Mouse (Mus musculus) limb, embryonic 15.5 days (tissue): ENCODE results near the gene Gm20721. TPM values are rescaled to one million over a fixed set of nuclear protein-coding genes. Genes with fewer than 3 reads are reported as not detected.
"Not testable (repeated sequence)": the region's sequence is repeated elsewhere in the genome, so short reads cannot be mapped to it uniquely, and the experiment has no call there.

Source experiments
- ATAC-seq: fragments of 200-750 bp; cut with Nextera tagmentation; 2 replicates; pipeline ENCODE4 v1.8.0; 2017; ENCODE audit warnings: low read depth, moderate TSS enrichment; ENCODE audit not compliant: insufficient number of reproducible peaks, low FRiP score, low TSS enrichment
- H3K27ac ChIP-seq: fragments of 300-500 bp; sonication (generic); 2 replicates; pipeline ENCODE4 v1.5.1; 2015; ENCODE audit warnings: moderate library complexity, mild to moderate bottlenecking, inconsistent platforms
- H3K27me3 ChIP-seq: fragments of 300-500 bp; sonication (generic); 2 replicates; pipeline ENCODE4 v1.6.1; 2015; ENCODE audit warnings: inconsistent platforms
- H3K36me3 ChIP-seq: fragments of 300-500 bp; sonication (generic); 2 replicates; pipeline ENCODE4 v1.6.1; 2015; ENCODE audit warnings: inconsistent platforms
- H3K4me1 ChIP-seq: fragments of 300-500 bp; sonication (generic); 2 replicates; pipeline ENCODE4 v1.6.1; 2015; ENCODE audit warnings: inconsistent platforms
- H3K4me2 ChIP-seq: fragments of 300-500 bp; sonication (generic); 2 replicates; pipeline ENCODE4 v1.6.1; 2015; ENCODE audit warnings: mild to moderate bottlenecking, inconsistent platforms
- H3K4me3 ChIP-seq: fragments of 300-500 bp; sonication (generic); 2 replicates; pipeline ENCODE4 v1.5.1; 2015; ENCODE audit warnings: mild to moderate bottlenecking, inconsistent platforms
- H3K9ac ChIP-seq: fragments of 300-500 bp; sonication (generic); 2 replicates; pipeline ENCODE4 v1.6.1; 2015; ENCODE audit warnings: inconsistent platforms
- H3K9me3 ChIP-seq: fragments of 300-500 bp; sonication (generic); 2 replicates; pipeline ENCODE4 v1.6.1; 2016; ENCODE audit warnings: inconsistent platforms
- WGBS: fragments of 180-500 bp; shearing (Covaris S2); methylation state at CpG from one replicate; pipeline ENCODE4 v1.1.7; 2015; 5-methylcytosine and 5-hydroxymethylcytosine counted together
- polyA plus RNA-seq: library from polyadenylated mRNA; unstranded; fragments of >200 nt; fragmentation: Nextera tagmentation; extraction: Ambion mirVana; gene quantifications from 2 replicates; pipeline ENCODE4 v1.2.1, GENCODE M21; 2015

Gene Gm20721
- 28.5 and 42.0 TPM in 2 replicates for polyA plus RNA-seq

DNA sequence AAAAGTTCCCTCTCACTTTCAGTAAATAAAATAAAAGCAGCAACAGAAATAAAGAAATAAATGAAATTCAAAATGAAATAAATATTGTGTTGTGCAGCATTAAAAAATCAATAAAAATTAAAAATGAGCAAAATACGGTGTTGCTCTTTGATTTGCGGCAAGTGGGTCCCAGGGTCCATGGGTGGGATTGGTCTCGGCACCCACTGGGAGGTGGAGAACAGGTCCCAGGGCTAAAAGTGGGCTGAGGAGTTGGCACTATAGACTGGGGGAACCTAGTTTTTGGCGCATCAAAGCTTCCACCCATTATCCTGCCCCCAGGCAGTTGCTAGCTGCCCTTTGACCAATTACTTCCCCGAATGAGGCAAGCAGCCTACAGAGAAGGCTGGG, at the start of gene Gm20721:
Gm20721 (minus strand) TSS at position 101 of the 387 bp plus-strand sequence.
- 92% methylated on average over 5 of the region's 5 CpGs for WGBS
- H3K9me3 ChIP-seq, result no peaks in the 10 kb centered on the region
- no peak within 1 kb of the TSS; the same call in 1 of the 2 replicates for H3K27ac ChIP-seq
- H3K27me3 ChIP-seq, result no peaks in the 10 kb centered on the region
- no peak within 1 kb of the TSS for H3K4me3 ChIP-seq
- ATAC-seq, result no peak
- H3K36me3 ChIP-seq, result peaks cover 53% of the 10 kb centered on the region
- H3K4me2 ChIP-seq, result no peak within 1 kb of the TSS
- H3K9ac ChIP-seq, result no peak within 1 kb of the TSS
- H3K4me1 ChIP-seq, result peaks cover 31% of the 10 kb centered on the region

DNA sequence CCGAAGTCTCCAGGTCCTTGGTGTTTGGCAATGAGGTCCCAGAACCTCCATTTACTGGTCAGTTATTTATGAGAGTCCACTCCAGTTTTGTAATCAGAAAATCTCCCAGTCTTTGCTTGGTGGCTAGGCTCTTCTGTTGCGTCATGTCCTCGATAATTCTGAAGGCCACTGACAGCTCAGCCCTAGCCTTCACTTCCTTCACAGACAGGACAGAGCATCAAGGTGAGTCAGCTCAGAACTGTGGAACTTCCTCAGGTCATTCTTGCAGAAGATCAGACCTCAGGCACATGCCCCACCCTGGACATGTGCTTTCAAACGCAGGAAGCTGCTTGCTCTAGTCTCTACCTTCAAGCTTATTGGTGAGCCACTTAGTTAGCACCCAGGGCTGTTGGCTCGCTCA, 46.9 kb upstream of the Gm20721 start:
- WGBS, result 73% methylated on average over 5 of the region's 5 CpGs
- no peaks in the 10 kb centered on the region for H3K4me1 ChIP-seq
- no peak overlapping the region for H3K27ac ChIP-seq
- no peak overlapping the region for H3K4me3 ChIP-seq
- no peak overlapping the region for H3K9ac ChIP-seq
- no peaks in the 10 kb centered on the region for H3K27me3 ChIP-seq
- ATAC-seq, result no peak
- no peaks in the 10 kb centered on the region for H3K9me3 ChIP-seq
- H3K36me3 ChIP-seq, result no peaks in the 10 kb centered on the region
- H3K4me2 ChIP-seq, result no peak overlapping the region

DNA sequence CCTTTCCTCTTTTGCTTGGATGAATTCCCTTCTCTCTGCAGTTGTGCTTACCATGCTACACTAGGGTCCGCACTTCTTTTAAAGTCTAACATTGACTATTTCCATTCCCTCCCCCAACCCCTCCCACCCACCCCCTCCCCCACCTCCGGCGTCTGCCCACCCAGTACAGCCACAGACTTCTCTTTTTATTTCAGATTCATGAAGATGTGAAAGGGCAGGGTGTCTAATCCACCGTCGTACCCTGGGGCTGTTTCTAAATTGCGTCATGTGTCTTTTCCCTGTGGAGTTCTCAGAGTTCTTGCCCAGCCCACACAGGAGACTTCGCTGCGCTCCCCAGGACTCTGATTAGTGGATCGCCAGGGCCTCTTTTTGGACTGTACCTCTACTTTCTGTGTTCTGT, 46.0 kb upstream of the Gm20721 start:
- Histone ChIP-seq H3K27me3 (no peaks in the 10 kb centered on the region), H3K9me3 (no peaks in the 10 kb centered on the region), H3K9ac (no peak overlapping the region), H3K4me3 (no peak overlapping the region), H3K4me2 (no peak overlapping the region), H3K4me1 (no peaks in the 10 kb centered on the region), H3K36me3 (no peaks in the 10 kb centered on the region), H3K27ac (no peak overlapping the region)
- WGBS, result 60% methylated on average over 9 of the region's 9 CpGs
- no peak for ATAC-seq

DNA sequence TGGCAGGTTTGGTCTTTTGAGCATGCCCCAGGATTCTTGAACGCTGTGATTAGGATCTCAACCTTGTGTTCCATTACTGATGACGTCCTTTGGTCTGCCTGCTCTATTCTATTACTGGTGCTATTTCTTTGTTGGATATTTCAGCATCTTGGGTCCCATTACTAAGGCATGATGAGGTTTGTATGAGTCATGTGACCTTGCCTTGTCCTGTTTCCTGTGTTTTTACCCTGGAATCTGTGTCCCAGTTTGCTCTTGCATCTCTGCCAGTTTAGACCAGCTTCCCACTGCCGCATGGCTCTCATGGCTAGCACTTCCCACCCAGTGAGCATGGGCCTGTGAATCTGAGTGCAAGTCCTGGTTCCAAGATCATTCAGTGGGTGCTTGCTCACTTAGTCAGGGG, 45.4 kb upstream of the Gm20721 start:
- Histone ChIP-seq H3K36me3 (no peaks in the 10 kb centered on the region), H3K4me1 (no peaks in the 10 kb centered on the region), H3K4me2 (no peak overlapping the region), H3K27ac (no peak overlapping the region), H3K27me3 (no peaks in the 10 kb centered on the region), H3K9me3 (no peaks in the 10 kb centered on the region), H3K4me3 (no peak overlapping the region), H3K9ac (no peak overlapping the region)
- no peak for ATAC-seq
- 88% methylated on average over 3 of the region's 3 CpGs for WGBS

DNA sequence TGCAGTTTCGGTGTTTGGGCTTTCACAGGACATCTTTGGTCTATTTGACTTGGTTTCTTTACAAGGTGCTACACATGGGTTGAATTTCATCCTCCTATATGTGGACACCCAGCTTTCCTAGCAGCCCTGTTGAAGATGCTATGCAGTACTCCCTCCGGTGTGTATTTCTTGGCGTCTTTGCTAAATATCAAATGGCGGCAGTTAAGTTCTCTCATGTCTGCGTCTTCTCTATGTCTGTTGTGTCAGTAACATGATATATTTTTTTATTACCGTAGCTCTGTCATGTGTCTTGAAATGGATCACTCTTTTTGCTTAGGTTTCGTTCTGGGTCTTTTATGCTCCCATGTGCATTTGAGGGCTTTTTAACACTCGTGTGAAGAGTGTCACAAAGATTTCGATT, 34.5 kb upstream of the Gm20721 start:
- no peak for ATAC-seq
- WGBS, result 73% methylated on average over 9 of the region's 9 CpGs
- H3K9me3 ChIP-seq, result no peaks in the 10 kb centered on the region

DNA sequence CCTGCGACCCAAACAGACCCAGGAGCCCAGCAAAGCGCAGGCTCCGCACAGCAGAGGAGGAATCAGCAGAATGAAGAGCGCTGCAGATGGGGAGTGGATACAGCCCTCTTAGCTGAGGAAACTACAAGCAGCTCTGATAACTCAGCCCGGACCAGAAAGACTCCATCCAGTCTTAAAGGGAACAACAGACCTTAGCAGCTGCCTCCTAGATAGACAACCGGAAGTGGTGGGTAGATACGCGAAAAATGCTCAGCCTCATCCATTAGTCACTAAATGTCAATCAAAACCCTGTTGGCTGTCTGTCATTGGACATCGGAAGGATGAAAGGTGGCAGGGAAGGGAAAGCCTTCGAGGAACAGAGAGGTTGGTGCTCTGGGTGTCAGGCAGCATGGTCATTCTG, 20.1 kb upstream of the Gm20721 start:
- no peaks in the 10 kb centered on the region for H3K27me3 ChIP-seq
- H3K36me3 ChIP-seq, result no peaks in the 10 kb centered on the region
- no peaks in the 10 kb centered on the region for H3K4me1 ChIP-seq
- H3K9ac ChIP-seq, result no peak overlapping the region
- H3K4me3 ChIP-seq, result no peak overlapping the region
- no peak for ATAC-seq
- no peak overlapping the region for H3K4me2 ChIP-seq
- no peak overlapping the region for H3K27ac ChIP-seq
- WGBS, result 76% methylated on average over 10 of the region's 10 CpGs
- H3K9me3 ChIP-seq, result no peaks in the 10 kb centered on the region

More for the DNA sequence above, 34.5 kb upstream of the Gm20721 start:
- no peak overlapping the region for H3K27ac ChIP-seq
- H3K4me1 ChIP-seq, result no peaks in the 10 kb centered on the region
- H3K4me3 ChIP-seq, result no peak overlapping the region
- no peaks in the 10 kb centered on the region for H3K36me3 ChIP-seq
- no peak overlapping the region for H3K4me2 ChIP-seq
- H3K27me3 ChIP-seq, result no peaks in the 10 kb centered on the region
- H3K9ac ChIP-seq, result no peak overlapping the region

DNA sequence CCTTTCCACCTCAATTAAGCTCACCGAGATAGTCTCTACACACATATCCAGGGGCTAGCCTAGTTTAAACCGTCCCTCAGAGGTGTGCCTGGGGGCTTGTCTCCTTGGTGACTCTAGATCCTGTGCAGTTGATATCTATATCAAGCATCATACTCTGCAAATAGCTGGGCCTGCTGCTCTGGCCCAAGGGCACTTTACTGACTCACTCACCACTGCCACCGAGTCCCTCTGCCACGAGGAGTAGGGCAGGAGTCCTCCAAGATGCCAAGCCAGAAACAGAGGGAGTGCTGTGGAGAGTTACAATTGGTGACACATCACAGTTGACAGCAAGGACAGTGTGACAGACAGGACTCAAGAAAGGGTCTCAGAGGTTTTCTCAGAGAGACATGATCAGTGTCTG, 13.1 kb upstream of the Gm20721 start:
- no peak overlapping the region for H3K4me2 ChIP-seq
- H3K27me3 ChIP-seq, result no peaks in the 10 kb centered on the region
- no peaks in the 10 kb centered on the region for H3K4me1 ChIP-seq
- ATAC-seq, result no peak
- H3K9me3 ChIP-seq, result no peaks in the 10 kb centered on the region
- no peak overlapping the region for H3K9ac ChIP-seq
- no peaks in the 10 kb centered on the region for H3K36me3 ChIP-seq
- H3K27ac ChIP-seq, result no peak overlapping the region
- WGBS, result 71% methylated on average over 4 of the region's 4 CpGs
- no peak overlapping the region for H3K4me3 ChIP-seq

DNA sequence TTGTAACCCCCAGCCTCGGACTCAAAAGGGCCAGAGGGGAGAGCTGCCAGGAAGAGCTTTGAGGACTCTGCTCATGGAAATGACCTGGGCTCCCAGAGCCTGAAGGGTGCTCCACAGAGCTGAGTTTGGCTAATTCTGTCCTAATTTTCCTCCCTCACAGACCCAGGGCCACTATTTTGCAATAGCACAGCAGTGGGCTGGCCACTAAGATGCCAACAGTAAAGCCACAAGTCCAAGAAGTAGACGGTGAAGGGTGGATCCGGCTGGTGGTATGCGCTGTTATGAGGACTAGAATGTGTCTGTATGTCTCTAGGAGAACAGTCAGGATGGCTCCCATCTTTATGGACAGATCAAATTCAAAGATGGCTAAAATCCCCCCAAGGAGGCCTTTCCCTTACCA, 12.0 kb upstream of the Gm20721 start:
- no peak overlapping the region for H3K4me3 ChIP-seq
- no peak for ATAC-seq
- H3K9ac ChIP-seq, result no peak overlapping the region
- WGBS, result 89% methylated on average over 4 of the region's 4 CpGs
- no peak overlapping the region for H3K27ac ChIP-seq
- no peaks in the 10 kb centered on the region for H3K27me3 ChIP-seq
- no peaks in the 10 kb centered on the region for H3K4me1 ChIP-seq
- no peaks in the 10 kb centered on the region for H3K9me3 ChIP-seq
- H3K4me2 ChIP-seq, result no peak overlapping the region
- no peaks in the 10 kb centered on the region for H3K36me3 ChIP-seq

DNA sequence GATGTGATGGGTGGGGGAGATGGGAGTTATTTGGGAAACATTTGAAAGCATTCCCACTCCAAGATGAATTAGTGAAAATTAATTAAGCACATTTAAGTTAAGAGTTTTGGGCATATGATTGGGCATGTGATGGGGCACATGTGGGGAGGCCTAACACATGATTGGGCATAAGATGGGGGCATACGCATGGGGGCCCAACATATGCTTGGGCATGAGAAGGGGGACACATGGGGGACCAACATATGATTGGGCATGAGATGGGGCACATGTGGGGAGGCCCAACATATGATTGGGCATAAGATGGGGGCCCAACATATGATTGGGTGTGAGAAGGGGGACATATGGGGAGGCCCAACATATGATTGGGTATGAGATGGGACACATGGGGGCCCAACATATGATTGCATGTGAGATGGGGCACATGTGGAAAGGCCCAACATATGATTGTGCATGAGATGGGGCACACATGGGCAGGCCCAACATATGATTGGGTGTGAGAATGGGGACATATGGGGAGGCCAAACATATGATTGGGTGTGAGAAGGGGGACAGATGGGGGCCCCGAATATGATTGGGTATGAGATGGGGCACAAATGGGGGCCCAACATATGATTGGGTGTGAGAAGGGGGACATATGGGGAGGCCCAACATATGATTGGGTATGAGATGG, 622 bp upstream of the Gm20721 start:
- H3K9me3 ChIP-seq, H3K4me2 ChIP-seq, ATAC-seq, H3K27ac ChIP-seq, H3K27me3 ChIP-seq, H3K9ac ChIP-seq, H3K4me3 ChIP-seq: not testable (repeated sequence)
- WGBS, result 97% methylated on average over 2 of the region's 2 CpGs
- H3K4me1 ChIP-seq, result peaks cover 27% of the 10 kb centered on the region
- peaks cover 49% of the 10 kb centered on the region for H3K36me3 ChIP-seq

DNA sequence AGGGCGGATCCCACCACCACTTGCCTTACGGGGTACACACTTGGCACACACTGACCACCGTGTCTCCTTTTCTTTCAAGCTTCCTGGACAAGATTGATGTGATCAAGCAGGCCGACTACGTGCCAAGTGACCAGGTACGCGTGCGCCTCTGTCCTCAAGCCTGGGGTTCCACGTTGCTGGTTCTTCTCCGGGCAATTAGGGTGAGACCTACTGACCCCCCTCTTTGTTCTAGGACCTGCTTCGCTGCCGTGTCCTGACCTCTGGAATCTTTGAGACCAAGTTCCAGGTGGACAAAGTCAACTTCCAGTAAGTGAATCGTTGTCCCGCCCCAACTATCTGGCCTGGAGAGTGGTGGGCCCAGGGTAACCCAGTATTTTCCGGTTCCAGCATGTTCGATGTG, 1.5 kb downstream of the Gm20721 start:
- ATAC-seq, result no peak
- Histone ChIP-seq H3K9me3 (no peaks in the 10 kb centered on the region), H3K4me3 (no peak overlapping the region), H3K9ac (no peak overlapping the region), H3K4me1 (peaks cover 44% of the 10 kb centered on the region), H3K4me2 (no peak overlapping the region), H3K36me3 (peaks cover 63% of the 10 kb centered on the region), H3K27ac (no peak overlapping the region; the same call in 1 of the 2 replicates), H3K27me3 (no peaks in the 10 kb centered on the region)
- WGBS, result 95% methylated on average over 16 of the region's 16 CpGs

DNA sequence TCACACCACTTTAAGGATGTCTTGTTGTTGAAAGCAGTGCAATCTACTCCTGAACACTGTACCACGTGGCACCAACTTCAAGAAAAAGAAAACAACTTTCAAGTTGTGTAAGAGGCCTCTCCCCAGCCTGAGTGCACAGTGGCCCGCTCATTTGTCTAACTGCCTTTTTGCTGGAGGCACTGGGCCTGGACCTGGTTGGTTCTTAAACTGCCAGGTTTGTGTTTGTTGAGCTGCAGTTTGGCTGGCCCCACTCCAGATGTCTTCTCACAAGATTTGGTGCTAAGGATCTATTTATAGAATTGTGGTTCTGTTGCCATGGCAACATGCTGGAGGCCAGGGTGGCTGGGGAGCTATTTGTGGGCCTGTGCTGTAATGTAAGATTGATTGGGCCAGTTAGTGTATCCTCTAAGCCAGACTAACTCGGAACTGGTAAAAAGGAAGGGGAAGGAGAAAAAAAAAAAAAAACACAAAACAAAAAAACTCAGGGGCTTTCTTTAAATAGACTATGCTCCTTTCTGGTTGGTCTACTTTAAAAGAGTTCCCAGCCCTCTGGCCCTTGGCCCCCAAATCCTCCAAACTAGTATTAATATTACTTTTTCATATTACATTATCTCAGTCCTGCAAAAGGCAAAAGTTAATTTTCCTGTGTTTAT, 2.4 kb downstream of the Gm20721 start:
- Histone ChIP-seq H3K27me3 (no peaks in the 10 kb centered on the region), H3K27ac (peak overlapping the region; percentile 71), H3K4me2 (peak overlapping the region; percentile 24; the same call in 1 of the 2 replicates), H3K9ac (no peak overlapping the region), H3K4me1 (peaks cover 51% of the 10 kb centered on the region), H3K36me3 (peaks cover 63% of the 10 kb centered on the region), H3K9me3 (no peaks in the 10 kb centered on the region), H3K4me3 (no peak overlapping the region)
- 8% methylated on average over 3 of the region's 3 CpGs for WGBS
- ATAC-seq, result peak; percentile 70

DNA sequence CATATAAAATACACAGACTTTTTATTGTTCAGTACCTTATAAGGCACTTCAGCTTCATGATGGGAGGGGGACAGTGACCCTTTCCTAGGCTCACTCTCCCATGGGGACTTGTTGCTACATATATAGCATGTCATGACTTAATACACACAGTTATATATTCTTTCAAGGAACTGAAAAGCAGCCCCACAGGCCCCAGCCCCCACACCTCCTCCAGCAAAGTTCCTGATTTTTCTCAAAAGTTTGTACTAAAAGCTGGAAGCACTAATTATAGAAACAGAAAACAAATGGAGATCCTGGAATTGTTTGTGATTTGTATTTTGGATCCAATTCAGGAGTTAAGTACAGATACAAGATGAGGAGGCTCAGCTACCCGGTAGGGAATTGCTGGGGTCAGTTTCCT, 2.9 kb downstream of the Gm20721 start:
- 19% methylated on average over 1 of the region's 1 CpGs for WGBS
- no peak for ATAC-seq
- no peaks in the 10 kb centered on the region for H3K9me3 ChIP-seq
- H3K36me3 ChIP-seq, result peaks cover 66% of the 10 kb centered on the region
- no peak overlapping the region for H3K4me3 ChIP-seq
- H3K4me2 ChIP-seq, result 0 out of 2 replicates have a peak overlapping the region, but pooled peaks have one; percentile 24
- H3K9ac ChIP-seq, result no peak overlapping the region
- peaks cover 57% of the 10 kb centered on the region for H3K4me1 ChIP-seq
- H3K27ac ChIP-seq, result peak overlapping the region; percentile 71
- H3K27me3 ChIP-seq, result no peaks in the 10 kb centered on the region
